Mouse (Mus musculus) testis, adult 2 months (tissue): Measurements from ENCODE around the gene Macrod1.

Source experiments
- CTCF ChIP-seq: fragments of 200-500 bp; IDR thresholded peaks from 2 replicates; pipeline ENCODE4 v1.5.1; 2012; ENCODE audit warnings: low read depth, mild to moderate bottlenecking, inconsistent platforms, low read length, moderate library complexity; ENCODE audit not compliant: control insufficient read depth, insufficient read depth, insufficient replicate concordance
- POLR2A ChIP-seq: fragments of 200-500 bp; IDR thresholded peaks from 2 replicates; pipeline ENCODE4 v1.6.1; 2012; ENCODE audit warnings: low read depth, mild to moderate bottlenecking, inconsistent platforms, low read length, moderate library complexity; ENCODE audit not compliant: control insufficient read depth

- TF ChIP-seq POLR2A (no peak), CTCF (no peak)
These were observed 15.4 kb upstream of the Macrod1 start for GRCm38 (mm10) chr19:7041171-7041570.
